In the genomic region with DNA sequence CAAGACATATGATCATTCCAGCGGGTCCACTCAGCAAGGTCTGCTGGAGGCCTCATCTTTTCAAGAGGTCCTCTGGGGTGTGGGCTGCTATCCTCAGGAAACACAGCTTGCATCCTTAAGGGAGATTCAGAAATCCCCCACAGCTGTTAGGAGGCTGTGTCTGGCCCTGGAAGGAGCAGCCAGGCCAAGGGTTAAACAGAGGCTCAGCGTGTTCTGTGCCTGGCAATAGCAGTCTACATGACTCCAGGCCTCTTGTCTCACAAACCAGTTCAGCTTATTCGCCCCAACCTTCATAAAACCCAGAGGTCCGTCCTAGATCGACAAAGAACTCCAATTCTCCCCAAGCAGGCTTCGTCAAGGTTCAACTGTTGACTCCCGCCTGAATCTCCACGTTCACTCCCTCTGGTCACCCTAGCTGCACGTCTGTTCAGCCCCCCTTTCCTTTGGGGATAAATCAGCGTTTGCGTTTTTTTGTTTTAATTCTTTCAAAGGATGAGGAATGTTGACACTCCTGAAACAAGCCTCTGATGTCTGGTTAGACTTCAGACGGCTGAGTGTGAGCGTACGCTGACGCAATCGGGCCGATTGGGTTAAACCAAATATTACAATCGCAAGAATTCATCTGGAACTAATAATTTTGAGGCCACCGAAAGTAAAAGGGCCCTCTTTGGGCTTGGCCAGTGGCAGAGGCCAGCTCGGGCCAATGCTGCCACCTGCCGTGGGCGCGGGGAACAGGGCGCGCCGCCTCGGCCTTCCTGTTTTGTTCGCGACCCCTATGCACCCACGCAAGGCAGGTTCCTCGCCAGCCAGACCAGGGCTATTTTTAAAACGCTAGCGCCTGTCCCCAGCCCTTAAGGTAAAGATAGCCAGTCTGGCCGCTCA, we compare ENCODE assay signal across 8 mouse cellular contexts.
DNase-seq lines count a peak whose midpoint lies in the region; ATAC-seq and TF ChIP-seq lines count a peak whose summit lies in the region.

No protein-coding gene starts in this region.

- peaks cover 31% of the 10 kb centered on the region for H3K27me3 ChIP-seq in forebrain, embryonic 10.5 days (ENCODE audit: poor library complexity, severe bottlenecking)
- H3K27me3 ChIP-seq in heart, embryonic 14.5 days (ENCODE audit: control insufficient read depth, insufficient read depth, low read length): no peaks in the 10 kb centered on the region
- no peaks in the 10 kb centered on the region for H3K27me3 ChIP-seq in kidney, postnatal 0 days (ENCODE audit: insufficient read depth, low read length)
- no peaks in the 10 kb centered on the region; the same call in 1 of the 2 replicates for H3K27me3 ChIP-seq in liver, embryonic 11.5 days (replicated peaks; ENCODE audit: control insufficient read depth, insufficient read depth, low read length)

- 5% methylated on average over 34 of the region's 34 CpGs for WGBS in forebrain, embryonic 10.5 days
- WGBS in heart, embryonic 14.5 days: 9% methylated on average over 34 of the region's 34 CpGs
- 4% methylated on average over 34 of the region's 34 CpGs for WGBS in kidney, postnatal 0 days
- 12% methylated on average over 34 of the region's 34 CpGs for WGBS in liver, embryonic 11.5 days

- H3K36me3 ChIP-seq in forebrain, embryonic 10.5 days (replicated peaks): no peaks in the 10 kb centered on the region
- H3K36me3 ChIP-seq in heart, embryonic 14.5 days (ENCODE audit: control insufficient read depth, insufficient read depth, low read length): no peaks in the 10 kb centered on the region
- no peaks in the 10 kb centered on the region for H3K36me3 ChIP-seq in kidney, postnatal 0 days (ENCODE audit: insufficient read depth, low read length)
- H3K36me3 ChIP-seq in liver, embryonic 11.5 days (ENCODE audit: control insufficient read depth, insufficient read depth, low read length): no peaks in the 10 kb centered on the region

- H3K4me1 ChIP-seq in bone marrow macrophage, adult 2 months (ENCODE audit: control insufficient read depth, insufficient read depth, low read length): 0 out of 2 replicates have a peak, but pooled peaks cover 3% of the 10 kb centered on the region
- peaks cover 51% of the 10 kb centered on the region for H3K4me1 ChIP-seq in forebrain, embryonic 10.5 days
- H3K4me1 ChIP-seq in heart, embryonic 14.5 days (ENCODE audit: control insufficient read depth in 2 of 2, insufficient read depth in 2 of 2, low read length in 2 of 2): peaks cover 13 to 21% of the 10 kb centered on the region in 2 experiments
- peaks cover 15% of the 10 kb centered on the region; the same call in 1 of the 2 replicates for H3K4me1 ChIP-seq in kidney, postnatal 0 days (replicated peaks; ENCODE audit: insufficient read depth, low read length)
- peaks cover 2% of the 10 kb centered on the region; the same call in 1 of the 2 replicates for H3K4me1 ChIP-seq in liver, embryonic 11.5 days (replicated peaks; ENCODE audit: control insufficient read depth, insufficient read depth, low read length)

- peak; percentile 19; the same call in 1 of the 2 replicates for TF ChIP-seq CTCF in bone marrow macrophage, adult 2 months (IDR thresholded peaks at IDR 0.05; ENCODE audit: low read depth, low read length)
- peak; percentile 87 for TF ChIP-seq CTCF in kidney, postnatal 0 days (IDR thresholded peaks at IDR 0.05; ENCODE audit: low read depth)

- H3K9ac ChIP-seq in heart, embryonic 14.5 days (ENCODE audit: low read length): peak overlapping the region; percentile 86
- H3K9ac ChIP-seq in kidney, postnatal 0 days (ENCODE audit: low read depth, low read length): peak overlapping the region; percentile 55; the same call in 1 of the 2 replicates
- H3K9ac ChIP-seq in liver, embryonic 11.5 days (ENCODE audit: low read depth, low read length): peak overlapping the region; percentile 46; the same call in 1 of the 2 replicates

- TF ChIP-seq POLR2A in bone marrow macrophage, adult 2 months (IDR thresholded peaks at IDR 0.05; ENCODE audit: borderline replicate concordance, low read depth, low read length): no peak

- H3K4me3 ChIP-seq in bone marrow macrophage, adult 2 months (ENCODE audit: insufficient read depth, low read length): peak overlapping the region; percentile 59
- peak overlapping the region; percentile 59 for H3K4me3 ChIP-seq in forebrain, embryonic 10.5 days
- H3K4me3 ChIP-seq in heart, embryonic 14.5 days (ENCODE audit: control insufficient read depth in 1 of 2, insufficient read depth in 1 of 2, low read depth in 1 of 2, low read length in 2 of 2): peak overlapping the region; percentile 61 to 72
- H3K4me3 ChIP-seq in kidney, postnatal 0 days (replicated peaks; ENCODE audit: low read depth, low read length): peak overlapping the region; percentile 40
- H3K4me3 ChIP-seq in liver, embryonic 11.5 days (ENCODE audit: low read depth, low read length): peak overlapping the region; percentile 41

- peak; percentile 85 for ATAC-seq in heart, embryonic 14.5 days (ENCODE audit: insufficient number of reproducible peaks, insufficient read depth, low FRiP score, low read depth)
- ATAC-seq in kidney, postnatal 0 days (replicated peaks; ENCODE audit: low FRiP score, low read depth): peak; percentile 80
- peak; percentile 68 for ATAC-seq in liver, embryonic 11.5 days (replicated peaks; ENCODE audit: low FRiP score)
- 0 out of 2 replicates have a peak, but pooled peaks have one; percentile 28 for ATAC-seq in monocyte, adult 5-6 weeks (replicated peaks; ENCODE audit: insufficient number of reproducible peaks, low FRiP score, low TSS enrichment, poor library complexity, severe bottlenecking)

- H3K27ac ChIP-seq in bone marrow macrophage, adult 2 months (ENCODE audit: insufficient read depth, low read depth, low read length): peak overlapping the region; percentile 70
- peak overlapping the region; percentile 96 for H3K27ac ChIP-seq in forebrain, embryonic 10.5 days
- H3K27ac ChIP-seq in heart, embryonic 14.5 days (replicated peaks in 1 of 2; ENCODE audit: control insufficient read depth in 1 of 2, insufficient read depth in 1 of 2, low read depth in 2 of 2, low read length in 2 of 2): peak overlapping the region; percentile 95 to 99
- peak overlapping the region; percentile 90 for H3K27ac ChIP-seq in kidney, postnatal 0 days
- H3K27ac ChIP-seq in liver, embryonic 11.5 days (ENCODE audit: low read depth, low read length): peak overlapping the region; percentile 77

- peak overlapping the region; percentile 86 for H3K4me2 ChIP-seq in heart, embryonic 14.5 days (ENCODE audit: low read length)
- peak overlapping the region; percentile 70 for H3K4me2 ChIP-seq in kidney, postnatal 0 days (ENCODE audit: low read length)
- peak overlapping the region; percentile 75 for H3K4me2 ChIP-seq in liver, embryonic 11.5 days

- H3K9me3 ChIP-seq in forebrain, embryonic 10.5 days: no peaks in the 10 kb centered on the region
- H3K9me3 ChIP-seq in heart, embryonic 14.5 days (ENCODE audit: control insufficient read depth, low read length): no peaks in the 10 kb centered on the region
- no peaks in the 10 kb centered on the region for H3K9me3 ChIP-seq in kidney, postnatal 0 days (replicated peaks; ENCODE audit: low read length)
- no peaks in the 10 kb centered on the region for H3K9me3 ChIP-seq in liver, embryonic 11.5 days (ENCODE audit: control insufficient read depth, low read length)

- peak; percentile 92 for DNase-seq in 3134 (ENCODE audit: extremely low read depth, insufficient read length, low spot score)
- DNase-seq in forebrain, embryonic 10.5 days (ENCODE audit: extremely low spot score, low spot score): peak; percentile 89
- peak; percentile 94 for DNase-seq in kidney, postnatal 0 days (ENCODE audit: low spot score)
- DNase-seq in liver, embryonic 11.5 days (ENCODE audit: low spot score): peak; percentile 81
- DNase-seq in spleen, postnatal 36 days (ENCODE audit: low spot score in 2 of 2): peak; percentile 71 to 75

Comparison
In these comparisons a context has a peak if more than half of its experiments do, and no peak if none do; other contexts are left out.
1. Peak in every context shown above with its lines: DNase-seq, ATAC-seq, H3K4me3 ChIP-seq and H3K27ac ChIP-seq.
2. ATAC-seq: peak in every context shown above with its lines; median percentile 85 in heart, embryonic 14.5 days; 80 in kidney, postnatal 0 days; 68 in liver, embryonic 11.5 days; 28 in monocyte, adult 5-6 weeks.